Mouse (Mus musculus) myocyte (in vitro differentiated cells): ENCODE results near the gene Wdr53. TPM values are rescaled to one million over a fixed set of nuclear protein-coding genes. Genes with fewer than 3 reads are reported as not detected.
"Not testable (repeated sequence)": the region's sequence is repeated elsewhere in the genome, so short reads cannot be mapped to it uniquely, and the experiment has no call there.

ENCODE experiments used
- H3K27me3 ChIP-seq: one replicate; pipeline ENCODE4 v1.6.1; 2011; ENCODE audit not compliant: control insufficient read depth, insufficient read depth, insufficient read length
- H3K36me3 ChIP-seq: one replicate; pipeline ENCODE4 v1.6.1; 2011; ENCODE audit not compliant: control insufficient read depth, insufficient read depth
- H3K4me2 ChIP-seq: one replicate; pipeline ENCODE4 v1.6.1; 2011; ENCODE audit warnings: low read depth, control low read depth
- H3K4me3 ChIP-seq: one replicate; pipeline ENCODE4 v1.5.1; 2011; ENCODE audit warnings: mild to moderate bottlenecking, control low read depth, moderate library complexity
- H3K79me2 ChIP-seq: one replicate; pipeline ENCODE4 v1.6.1; 2011; ENCODE audit not compliant: control insufficient read depth, insufficient read depth
- H3ac ChIP-seq: one replicate; pipeline ENCODE4 v1.6.1; 2011; ENCODE audit not compliant: control insufficient read depth, insufficient read length
- CEBPB ChIP-seq: IDR thresholded peaks from 2 replicates; pipeline ENCODE4 v1.6.1; 2011; ENCODE audit warnings: mild to moderate bottlenecking, moderate library complexity; ENCODE audit not compliant: poor library complexity, insufficient read depth, severe bottlenecking
- E2F4 ChIP-seq: IDR thresholded peaks from one replicate; pipeline ENCODE4 v1.6.1; 2011; ENCODE audit warnings: mild to moderate bottlenecking, control low read depth, moderate library complexity; ENCODE audit not compliant: insufficient read depth
- MAX ChIP-seq: IDR thresholded peaks from one replicate; pipeline ENCODE4 v1.6.1; 2011; ENCODE audit warnings: low read depth, mild to moderate bottlenecking, control low read depth
- MYOD1 ChIP-seq, 3 experiments: IDR thresholded peaks; one replicate each; pipeline ENCODE4 v1.6.1; 2011; ENCODE audit warnings: control low read depth in 2 of 3, low read depth in 2 of 3, mild to moderate bottlenecking in 2 of 3, moderate library complexity in 1 of 3; ENCODE audit not compliant: insufficient read length in 2 of 3, control insufficient read depth in 1 of 3
- MYOG ChIP-seq, 3 experiments: IDR thresholded peaks; one replicate each; pipeline ENCODE4 v1.6.1; 2011; ENCODE audit warnings: control low read depth in 2 of 3, low read depth in 2 of 3, mild to moderate bottlenecking in 2 of 3; ENCODE audit not compliant: insufficient read length in 2 of 3, control insufficient read depth in 1 of 3, insufficient read depth in 1 of 3
- POLR2A ChIP-seq: IDR thresholded peaks from one replicate; pipeline ENCODE4 v1.6.1; 2011; ENCODE audit warnings: low read depth, mild to moderate bottlenecking, control low read depth, moderate library complexity; ENCODE audit not compliant: insufficient read length
- POLR2AphosphoS2 ChIP-seq: IDR thresholded peaks from one replicate; pipeline ENCODE4 v1.6.1; 2011; ENCODE audit warnings: low read depth, control low read depth; ENCODE audit not compliant: insufficient read length
- REST ChIP-seq: IDR thresholded peaks from one replicate; pipeline ENCODE4 v1.6.1; 2011; ENCODE audit warnings: mild to moderate bottlenecking, control low read depth, moderate library complexity; ENCODE audit not compliant: insufficient read depth, insufficient read length
- SRF ChIP-seq: IDR thresholded peaks from one replicate; pipeline ENCODE4 v1.6.1; 2011; ENCODE audit warnings: low read depth; ENCODE audit not compliant: control insufficient read depth, insufficient read length
- TCF12 ChIP-seq: IDR thresholded peaks from one replicate; pipeline ENCODE4 v1.6.1; 2011; ENCODE audit warnings: mild to moderate bottlenecking, control low read depth; ENCODE audit not compliant: poor library complexity, insufficient read depth, severe bottlenecking
- TCF3 ChIP-seq: IDR thresholded peaks from one replicate; pipeline ENCODE4 v1.6.1; 2011; ENCODE audit warnings: low read depth, control low read depth; ENCODE audit not compliant: insufficient read length
- USF1 ChIP-seq: IDR thresholded peaks from one replicate; pipeline ENCODE4 v1.6.1; 2011; ENCODE audit warnings: low read depth, mild to moderate bottlenecking, control low read depth, moderate library complexity
- polyA plus RNA-seq: library from polyadenylated mRNA; unstranded; fragments of >200 nt; fragmentation: generic; extraction: Trizol; gene quantifications from one replicate; pipeline ENCODE4 v1.2.1, GENCODE M21; 2012; ENCODE audit warnings: missing spikeins

Gene Wdr53
- polyA plus RNA-seq, 1 experiment = 6.9 TPM

DNA sequence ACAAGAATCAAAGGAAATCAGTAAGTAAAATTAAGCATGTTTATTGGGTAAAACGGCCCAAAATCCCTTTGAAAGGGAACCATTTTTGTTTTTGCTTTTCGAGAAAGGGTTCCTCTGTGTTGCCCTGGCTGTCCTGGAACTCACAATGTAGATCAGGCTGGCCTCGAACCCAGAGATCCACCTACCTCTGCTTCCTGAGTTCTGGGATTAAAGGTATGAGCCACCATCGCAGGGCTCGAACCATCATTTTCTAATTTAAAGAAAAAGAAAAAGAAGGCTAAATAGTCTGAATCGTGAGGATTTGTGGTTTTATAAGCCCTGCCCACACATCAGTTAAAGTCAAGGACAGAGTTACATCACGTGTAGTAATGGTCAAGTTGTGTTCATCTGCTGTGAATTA, 31.4 kb downstream of the Wdr53 start:
- Histone ChIP-seq H3K36me3 (peaks cover 4% of the 10 kb centered on the region), H3ac (peak overlapping the region; percentile 32), H3K79me2 (peaks cover 36% of the 10 kb centered on the region), H3K27me3 (no peaks in the 10 kb centered on the region), H3K4me3 (peak overlapping the region; percentile 89), H3K4me2 (peak overlapping the region; percentile 74)
- TF ChIP-seq MYOD1 (IDR thresholded peaks at IDR 0.05; ENCODE audit: control insufficient read depth in 1 of 3, insufficient read length in 2 of 3, low read depth in 2 of 3) (no peak), CEBPB (no peak), REST (no peak), MAX (no peak), SRF (no peak), TCF12 (no peak), MYOG (IDR thresholded peaks at IDR 0.05; ENCODE audit: control insufficient read depth in 1 of 3, insufficient read depth in 1 of 3, insufficient read length in 2 of 3, low read depth in 2 of 3) (no peak), E2F4 (no peak), TCF3 (no peak), USF1 (no peak), POLR2AphosphoS2 (no peak), POLR2A (no peak)

DNA sequence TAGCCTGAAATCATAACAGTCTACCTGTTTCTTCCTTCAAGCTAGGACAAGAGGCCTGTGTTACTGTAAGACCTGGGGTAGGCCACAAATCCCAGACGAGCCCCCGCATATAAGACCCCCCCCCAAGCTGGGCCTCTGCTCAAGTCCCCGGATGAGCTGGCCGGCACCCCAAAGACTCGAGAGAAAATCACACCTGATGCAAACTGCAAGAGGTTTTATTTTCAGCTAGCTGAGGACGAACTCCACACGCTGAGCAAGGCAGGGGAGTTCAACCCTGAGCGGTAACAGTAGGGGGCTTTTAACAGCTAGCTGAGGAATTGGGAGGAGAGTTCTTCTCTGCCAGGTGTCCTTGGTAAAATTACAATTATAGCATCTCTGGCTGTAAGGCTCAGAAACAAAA, 33.2 kb downstream of the Wdr53 start:
- no peak overlapping the region for H3K4me2 ChIP-seq
- H3K36me3 ChIP-seq = peaks cover 19% of the 10 kb centered on the region
- H3K79me2 ChIP-seq = peaks cover 36% of the 10 kb centered on the region
- TF ChIP-seq E2F4 (no peak), MYOD1 (IDR thresholded peaks at IDR 0.05; ENCODE audit: control insufficient read depth in 1 of 3, insufficient read length in 2 of 3, low read depth in 2 of 3) (no peak), REST (no peak), MAX (no peak), POLR2AphosphoS2 (no peak), USF1 (no peak), SRF (no peak), POLR2A (no peak), CEBPB (no peak), TCF12 (no peak), TCF3 (no peak), MYOG (IDR thresholded peaks at IDR 0.05; ENCODE audit: control insufficient read depth in 1 of 3, insufficient read depth in 1 of 3, insufficient read length in 2 of 3, low read depth in 2 of 3) (no peak)
- H3ac ChIP-seq = no peak overlapping the region
- no peaks in the 10 kb centered on the region for H3K27me3 ChIP-seq
- H3K4me3 ChIP-seq = no peak overlapping the region

DNA sequence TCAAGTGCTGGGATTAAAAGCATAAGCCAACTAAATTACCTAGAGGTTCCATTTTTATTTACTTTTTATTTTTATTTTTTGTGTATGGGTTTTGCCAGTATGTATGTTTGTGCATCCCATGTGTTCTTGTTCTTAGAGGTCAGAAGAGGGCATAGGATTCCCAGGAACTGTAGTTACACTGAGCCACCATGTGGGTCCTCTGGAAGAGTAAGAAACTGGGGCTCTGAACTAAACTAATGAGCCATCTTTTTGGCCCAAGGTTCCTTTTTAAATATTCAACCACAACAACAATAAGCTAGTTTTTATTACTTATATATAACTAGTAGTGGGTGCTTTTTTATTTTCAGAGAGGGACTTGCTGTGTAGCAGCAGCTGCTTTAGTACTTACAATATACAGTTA, 35.6 kb downstream of the Wdr53 start:
- Histone ChIP-seq H3K36me3 (peaks cover 27% of the 10 kb centered on the region), H3K79me2 (peaks cover 36% of the 10 kb centered on the region)
- TF ChIP-seq REST (no peak), SRF (no peak)

DNA sequence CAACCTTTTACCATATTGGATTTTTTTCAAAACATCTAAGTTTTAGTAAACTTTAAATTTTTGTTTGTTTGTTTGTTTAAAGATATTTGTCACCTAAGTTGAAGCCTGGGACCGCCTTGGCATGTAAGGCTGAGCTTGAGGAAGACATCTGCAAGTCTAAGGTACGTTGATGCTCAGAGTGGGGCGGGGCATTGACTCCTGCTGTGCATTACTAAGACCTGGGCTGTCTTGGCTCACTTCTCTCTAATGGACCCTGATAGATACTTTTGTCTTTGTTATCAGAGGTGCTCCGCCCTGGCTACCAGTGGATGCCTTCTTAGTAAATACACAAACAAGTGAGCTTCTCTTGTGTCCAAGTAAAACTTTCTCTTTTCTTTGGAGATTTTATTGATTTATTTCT, 44.8 kb downstream of the Wdr53 start:
- peaks cover 28% of the 10 kb centered on the region for H3K36me3 ChIP-seq

More for the DNA sequence above, 35.6 kb downstream of the Wdr53 start:
- H3ac ChIP-seq = no peak overlapping the region
- H3K27me3 ChIP-seq = no peaks in the 10 kb centered on the region
- no peak overlapping the region for H3K4me3 ChIP-seq
- no peak overlapping the region for H3K4me2 ChIP-seq

GRCm38 (mm10) chr16:32299617-32300016, 52.6 kb downstream of the Wdr53 start:
- peaks cover 28% of the 10 kb centered on the region for H3K36me3 ChIP-seq

More for the DNA sequence above, 44.8 kb downstream of the Wdr53 start:
- Histone ChIP-seq H3K4me2 (no peak overlapping the region), H3K27me3 (no peaks in the 10 kb centered on the region), H3K79me2 (no peaks in the 10 kb centered on the region), H3ac (no peak overlapping the region), H3K4me3 (no peak overlapping the region)
- no peak for TF ChIP-seq POLR2AphosphoS2

DNA sequence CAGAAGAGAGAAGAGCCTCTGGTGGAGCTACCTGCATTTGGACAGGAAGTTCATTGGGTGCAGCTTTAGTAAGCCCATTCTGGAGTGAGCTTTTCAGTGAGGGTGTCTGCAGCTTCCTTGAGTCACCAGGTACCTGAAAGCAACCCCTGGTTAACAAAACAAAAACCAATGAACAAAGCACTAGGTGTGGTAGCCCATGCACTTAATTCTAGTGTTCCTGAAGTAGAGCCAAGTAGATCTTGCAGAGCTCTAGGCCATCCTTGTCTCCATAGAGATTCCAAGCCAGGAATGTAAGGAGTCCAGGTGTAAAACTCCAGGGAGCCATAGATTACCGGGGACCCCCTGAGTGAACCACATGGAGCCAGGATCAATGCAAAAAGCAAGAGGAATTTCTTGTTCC, 56.0 kb downstream of the Wdr53 start:
- H3K36me3 ChIP-seq = peaks cover 12% of the 10 kb centered on the region
- no peak for TF ChIP-seq TCF12
- no peak for TF ChIP-seq REST
- TF ChIP-seq E2F4 = no peak
- TF ChIP-seq CEBPB = no peak
- no peak for TF ChIP-seq POLR2AphosphoS2
- no peak for TF ChIP-seq MYOG (IDR thresholded peaks at IDR 0.05; ENCODE audit: control insufficient read depth in 1 of 3, insufficient read depth in 1 of 3, insufficient read length in 2 of 3, low read depth in 2 of 3)
- TF ChIP-seq SRF = no peak
- TF ChIP-seq POLR2A = no peak
- no peak for TF ChIP-seq MYOD1 (IDR thresholded peaks at IDR 0.05; ENCODE audit: control insufficient read depth in 1 of 3, insufficient read length in 2 of 3, low read depth in 2 of 3)
- TF ChIP-seq USF1 = no peak
- TF ChIP-seq MAX = no peak
- no peak for TF ChIP-seq TCF3
- H3ac ChIP-seq = no peak overlapping the region
- H3K79me2 ChIP-seq = no peaks in the 10 kb centered on the region
- no peak overlapping the region for H3K4me2 ChIP-seq
- H3K27me3 ChIP-seq = no peaks in the 10 kb centered on the region
- no peak overlapping the region for H3K4me3 ChIP-seq

More at GRCm38 (mm10) chr16:32299617-32300016, 52.6 kb downstream of the Wdr53 start:
- not testable (repeated sequence) for H3K27me3 ChIP-seq, H3K4me2 ChIP-seq, H3K4me3 ChIP-seq, H3K79me2 ChIP-seq, H3ac ChIP-seq
